ENCODE assay signal across 1 mouse cellular context in genomic region chr17:29111332-29111731, GRCm38 (mm10).
TF ChIP-seq lines count a peak whose summit lies in the region.

No protein-coding gene starts in this region.

TF ChIP-seq in MEL, 35 proteins besides CTCF, POLR2A, EP300 and RAD21 (continued from another document):
- TF ChIP-seq CHD1 (IDR thresholded peaks at IDR 0.05; ENCODE audit: low read depth, low read length) (no peak), MAFK (IDR thresholded peaks at IDR 0.05; ENCODE audit: borderline replicate concordance, low read depth, low read length) (no peak)
